Mouse (Mus musculus): ENCODE measurements around the gene Itga6.
A peak's percentile ranks its signal among the peaks of the same experiment; 100 is the strongest.

Gene Itga6

GRCm38 (mm10) chr2:71809289-71809860 lies 64.0 kb downstream of the Itga6 start:
- no peak for DNase-seq

DNA sequence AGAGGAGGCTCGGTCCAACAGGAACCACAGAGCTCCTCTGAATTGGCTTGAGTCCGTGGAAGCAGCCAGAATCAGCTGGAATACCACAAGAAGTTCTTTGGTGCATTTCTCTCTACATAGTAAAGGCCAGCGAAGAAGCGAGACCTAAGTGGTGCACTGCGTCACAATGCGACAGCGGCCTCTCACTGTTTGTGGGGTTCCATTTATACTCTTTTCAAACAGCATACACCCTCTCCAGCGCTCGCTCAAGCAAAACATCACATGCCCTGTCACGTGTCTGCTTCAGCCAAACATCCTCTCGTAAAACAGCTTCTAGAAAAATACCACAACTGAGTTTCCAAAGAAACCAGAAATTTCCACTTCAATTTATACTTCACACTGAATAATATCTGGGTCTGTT lies 64.6 kb downstream of the Itga6 start:
- no peak for DNase-seq

- no peak for DNase-seq
Observed at GRCm38 (mm10) chr2:71810906-71811305, 65.5 kb downstream of the Itga6 start.

- peak; percentile 82 to 87 for DNase-seq
Observed at GRCm38 (mm10) chr2:71812221-71813021, 67.0 kb downstream of the Itga6 start.

DNA sequence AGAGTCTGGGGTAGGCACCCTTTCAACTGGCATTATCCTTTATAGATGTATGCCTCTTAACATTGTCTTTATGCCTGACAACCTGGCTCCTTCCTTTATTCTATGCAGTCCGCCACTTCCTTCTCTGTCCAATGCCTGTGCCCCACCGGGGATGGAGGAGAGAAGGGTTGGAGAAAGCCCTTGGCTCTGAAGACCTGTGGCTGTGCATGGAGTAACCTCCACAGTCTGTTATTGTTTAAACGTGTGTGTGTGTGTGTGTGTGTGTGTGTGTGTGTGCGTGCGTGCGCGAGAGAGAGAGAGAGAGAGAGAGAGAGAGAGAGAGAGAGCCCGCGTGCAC lies 67.6 kb downstream of the Itga6 start:
- no peak for DNase-seq

DNA sequence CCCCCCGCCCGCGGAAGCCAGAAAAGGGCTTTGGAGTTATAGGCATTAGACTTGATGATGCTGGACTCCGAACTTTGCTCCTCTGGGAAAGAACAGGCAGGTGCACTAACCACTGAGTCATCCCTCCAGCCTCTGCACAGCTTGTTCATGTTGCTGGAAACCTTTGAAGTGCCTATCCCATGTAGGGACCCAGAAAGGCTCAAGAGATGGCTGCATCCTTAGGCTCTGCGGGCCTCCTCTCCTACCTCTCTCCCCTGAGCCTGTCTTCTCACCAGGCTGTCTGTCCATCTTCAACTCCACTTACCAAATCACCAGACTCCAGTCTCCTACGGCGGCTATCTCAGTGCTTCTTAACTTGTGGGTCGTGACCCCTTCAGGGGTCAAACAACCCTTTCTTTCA lies 68.0 kb downstream of the Itga6 start:
- DNase-seq: no peak

- DNase-seq: no peak
Observed at GRCm38 (mm10) chr2:71814016-71814415, 68.6 kb downstream of the Itga6 start.

- DNase-seq: no peak
Observed at GRCm38 (mm10) chr2:71815279-71815678, 69.9 kb downstream of the Itga6 start.

GRCm38 (mm10) chr2:71816391-71817041 lies 71.1 kb downstream of the Itga6 start:
- DNase-seq: peak in 1 of 2 experiments; percentile 15

DNA sequence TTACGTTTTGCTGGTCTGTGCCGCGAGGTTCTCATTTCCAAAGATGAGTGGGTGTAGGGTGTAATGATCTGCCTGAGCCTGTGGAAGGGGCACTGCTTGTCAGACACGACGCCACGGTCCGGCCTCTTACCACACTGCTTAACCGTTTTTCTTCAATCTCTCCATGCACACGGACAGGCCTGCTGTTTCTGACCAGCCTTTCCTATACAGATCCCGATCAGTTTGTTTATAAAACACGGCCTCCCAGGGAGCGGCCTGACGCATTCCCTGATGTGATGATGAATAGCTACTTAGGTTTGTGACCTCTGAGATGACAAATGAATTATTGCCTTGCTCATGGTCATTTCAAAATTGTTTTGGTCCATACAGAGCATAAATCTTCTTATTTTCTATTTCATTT lies 78.7 kb downstream of the Itga6 start:
- no peak for DNase-seq

GRCm38 (mm10) chr2:71827711-71828110 lies 82.3 kb downstream of the Itga6 start:
- no peak for DNase-seq

GRCm38 (mm10) chr2:71828928-71829327 lies 83.5 kb downstream of the Itga6 start:
- DNase-seq: no peak

DNA sequence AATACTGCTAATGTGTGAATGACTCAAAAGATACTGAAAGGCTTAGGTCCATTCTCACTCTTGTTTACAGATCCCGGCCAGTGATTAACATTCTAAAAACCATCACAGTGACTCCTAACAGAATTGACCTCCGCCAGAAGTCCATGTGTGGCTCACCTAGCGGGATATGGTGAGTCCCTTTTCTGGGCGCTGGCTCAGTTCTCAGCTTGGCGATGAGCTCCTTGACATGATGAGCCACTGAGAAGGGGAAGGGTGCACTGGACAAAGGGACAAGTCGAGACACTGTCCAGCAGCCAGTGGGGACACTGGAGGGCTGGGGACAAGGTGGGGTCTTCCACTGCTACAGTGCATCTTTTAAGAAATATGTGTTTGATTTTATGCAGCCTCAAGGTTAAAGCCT lies 88.2 kb downstream of the Itga6 start:
- DNase-seq: no peak

GRCm38 (mm10) chr2:71834371-71834770 lies 89.0 kb downstream of the Itga6 start:
- no peak for DNase-seq

DNA sequence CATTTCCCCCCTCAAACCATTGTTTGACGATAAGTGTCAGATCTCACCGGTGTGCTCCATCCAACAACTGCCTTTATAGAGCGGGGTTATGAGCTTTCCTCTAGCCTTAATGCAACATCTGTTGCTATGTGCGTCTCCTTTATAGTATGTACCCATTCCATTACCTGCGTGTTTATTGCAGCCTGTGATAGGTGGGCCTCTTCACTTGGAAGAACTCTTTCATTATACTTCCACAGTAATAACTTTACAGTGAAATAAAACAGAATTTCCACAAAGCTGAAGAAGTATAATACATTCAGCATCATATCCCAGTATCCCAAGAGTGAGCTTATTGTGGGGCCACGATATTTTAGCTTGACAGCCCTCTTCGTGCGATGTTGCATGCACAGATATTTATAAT lies 90.1 kb downstream of the Itga6 start:
- no peak for DNase-seq

- no peak for DNase-seq
Observed at GRCm38 (mm10) chr2:71836232-71836631, 90.8 kb downstream of the Itga6 start.

DNA sequence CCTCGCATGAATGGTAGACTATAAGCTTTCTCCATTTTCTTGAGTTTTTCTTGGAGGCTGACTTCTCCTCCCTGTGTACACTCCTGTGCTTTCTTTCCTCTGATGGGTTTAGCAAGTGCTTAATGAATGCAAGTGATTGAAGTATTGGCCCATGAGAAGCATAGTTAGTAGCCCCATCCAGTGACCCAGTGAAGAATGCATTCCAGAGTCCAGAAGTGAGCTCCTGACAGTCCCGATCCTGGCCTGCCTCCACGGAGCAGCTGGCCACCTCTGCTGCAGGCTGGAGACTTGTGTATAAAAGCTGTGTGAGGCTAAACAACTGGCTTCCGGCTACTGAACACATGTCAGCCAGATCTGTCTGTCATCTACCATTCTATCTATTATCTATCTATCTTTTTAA lies 91.8 kb downstream of the Itga6 start:
- DNase-seq: no peak

- DNase-seq: peak; percentile 49 to 55
Observed at GRCm38 (mm10) chr2:71837791-71838190, 92.4 kb downstream of the Itga6 start.

DNA sequence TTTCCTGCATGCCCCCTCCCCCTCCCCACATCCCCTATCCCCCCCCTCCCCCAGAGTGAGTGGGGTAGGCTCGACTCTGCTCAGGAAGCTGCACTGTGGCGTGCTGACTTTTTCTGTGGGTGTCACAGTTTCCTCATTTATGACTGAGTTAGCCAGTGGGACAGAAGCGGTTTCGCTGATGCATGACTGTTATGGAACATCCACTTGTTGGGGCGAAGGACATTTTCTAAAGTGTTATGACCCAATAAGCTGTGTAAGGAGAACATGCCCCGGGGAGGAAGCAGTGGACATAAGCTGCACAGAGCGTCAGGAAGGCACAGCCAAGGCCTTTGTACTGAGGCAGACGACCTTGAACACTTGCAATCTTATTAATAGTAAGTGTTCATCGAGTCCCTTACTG lies 97.9 kb downstream of the Itga6 start:
- no peak for DNase-seq

- DNase-seq: no peak
Observed at GRCm38 (mm10) chr2:71844906-71845305, 99.5 kb downstream of the Itga6 start.

DNA sequence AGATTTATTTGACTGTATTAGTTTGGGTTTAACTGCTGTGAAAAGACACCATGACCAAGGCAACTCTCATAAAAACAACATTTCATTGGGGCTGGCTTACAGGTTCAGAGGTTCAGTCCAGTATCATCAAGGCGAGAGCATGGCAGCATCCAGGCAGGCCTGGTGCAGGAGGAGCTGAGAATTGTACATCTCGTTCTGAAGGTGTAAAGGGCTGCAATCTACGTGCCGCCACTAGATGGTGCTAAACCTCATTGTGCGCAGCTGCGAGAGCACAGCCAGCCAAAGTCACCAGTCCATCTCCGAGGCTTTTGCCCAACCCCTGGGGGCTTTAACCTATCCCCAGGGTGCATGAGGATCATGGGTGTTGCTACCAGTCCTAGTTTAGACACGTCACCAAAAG lies 106.7 kb downstream of the Itga6 start:
- peak; percentile 61 to 67 for DNase-seq

DNA sequence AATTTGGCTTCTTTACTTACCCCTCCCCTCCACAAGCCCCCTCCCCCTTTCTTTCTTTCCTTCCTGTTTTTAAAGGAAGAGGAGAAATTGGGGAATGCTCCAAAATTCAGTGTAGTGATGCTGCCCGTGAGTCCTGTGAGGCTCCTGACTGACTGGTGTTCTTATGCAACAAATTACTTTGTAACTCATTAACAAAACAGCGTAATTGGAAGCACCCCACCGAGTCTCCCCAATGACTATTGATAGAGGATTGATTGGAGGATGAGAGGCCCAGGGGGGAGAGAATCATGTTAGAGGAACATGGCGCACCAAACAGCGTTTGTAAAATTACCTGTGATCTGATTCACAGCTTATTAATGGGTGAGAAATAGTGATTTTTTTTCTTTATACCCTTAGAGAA lies 109.7 kb downstream of the Itga6 start:
- no peak for DNase-seq

GRCm38 (mm10) chr2:71863531-71864173 lies 118.2 kb downstream of the Itga6 start:
- DNase-seq: no peak

DNA sequence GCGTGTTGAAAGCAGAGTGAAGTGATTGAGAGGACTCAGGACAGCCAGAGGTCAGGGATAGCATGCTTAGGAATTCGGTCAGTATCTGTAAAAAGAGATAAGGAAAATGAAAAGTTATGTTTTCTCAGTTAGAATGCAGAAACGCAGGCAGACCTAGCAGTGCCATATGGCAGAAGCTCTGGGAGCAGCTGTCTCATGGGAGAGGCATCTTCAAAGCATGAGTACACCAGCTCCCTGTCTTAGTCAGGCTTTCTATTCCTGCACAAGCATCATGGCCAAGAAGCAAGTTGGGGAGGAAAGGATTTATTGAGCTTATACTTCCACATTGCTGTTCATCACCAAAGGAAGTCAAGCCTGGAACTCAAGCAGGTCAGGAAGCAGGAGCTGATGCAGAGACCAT lies 119.6 kb downstream of the Itga6 start:
- no peak for DNase-seq
